Mouse (Mus musculus) adrenal gland, adult 2 months (tissue): ENCODE results near the gene Gm43552. TPM values are rescaled to one million over a fixed set of nuclear protein-coding genes. Genes with fewer than 3 reads are reported as not detected.

Source experiments
- polyA plus RNA-seq: library from polyadenylated mRNA; depleted of rRNA; stranded (reverse); fragments of >200 nt; gene quantifications from 2 replicates; pipeline ENCODE4 v1.2.3, GENCODE M21; 2012; rRNA removed
- total RNA-seq, 2 experiments: library from RNA; stranded (reverse); gene quantifications; 2 replicates each; pipeline ENCODE4 v1.2.3; 2021

Gene Gm43552
- total and polyA plus RNA-seq, 3 experiments, result 1.2 to 8.3 TPM; not detected in 1

Other genes with a start within 250 kb of the Gm43552 start
- 10 to 100 TPM; 38.7 to 46.1 TPM for gene Rfc1, start 157.2 kb downstream of the Gm43552 start, total RNA-seq
- 4.3 and 5.4 TPM in 2 replicates for gene Rfc1, start 157.2 kb downstream of the Gm43552 start, polyA plus RNA-seq
- 10 to 100 TPM; 10.3 to 19.6 TPM for gene Klb, start 144.5 kb downstream of the Gm43552 start, total RNA-seq
- gene Klb, start 144.5 kb downstream of the Gm43552 start, polyA plus RNA-seq, result 4.9 and 8.4 TPM in 2 replicates
- 1,000 to 10,000 TPM in 1 of 2 experiments, 100 to 1,000 TPM in 1; 692 to 1,124 TPM for gene Rpl9, start 101.4 kb downstream of the Gm43552 start, total RNA-seq
- 22.2 and 28.6 TPM in 2 replicates for gene Rpl9, start 101.4 kb downstream of the Gm43552 start, polyA plus RNA-seq
- gene Lias, start 101.3 kb downstream of the Gm43552 start, total RNA-seq, result 10 to 100 TPM; 46.0 to 62.3 TPM
- gene Lias, start 101.3 kb downstream of the Gm43552 start, polyA plus RNA-seq, result 4.9 and 5.2 TPM in 2 replicates
- gene Ugdh, start 56.9 kb downstream of the Gm43552 start, total RNA-seq, result 10 to 100 TPM; 71.8 to 82.5 TPM
- gene Ugdh, start 56.9 kb downstream of the Gm43552 start, polyA plus RNA-seq, result 5.7 and 5.9 TPM in 2 replicates
- gene Smim14, start 44.4 kb upstream of the Gm43552 start, total RNA-seq, result 100 to 1,000 TPM; 177 to 196 TPM
- gene Smim14, start 44.4 kb upstream of the Gm43552 start, polyA plus RNA-seq, result 138 and 142 TPM in 2 replicates
- gene Ube2k, start 44.4 kb upstream of the Gm43552 start, total RNA-seq, result 100 to 1,000 TPM in 1 of 2 experiments, 10 to 100 TPM in 1; 89.5 to 103 TPM
- 3.5 and 5.7 TPM in 2 replicates for gene Ube2k, start 44.4 kb upstream of the Gm43552 start, polyA plus RNA-seq
- gene Pds5a, start 205.4 kb upstream of the Gm43552 start, total RNA-seq, result 10 to 100 TPM; 74.0 to 98.1 TPM
- 2.9 and 3.0 TPM in 2 replicates for gene Pds5a, start 205.4 kb upstream of the Gm43552 start, polyA plus RNA-seq